Mouse (Mus musculus) liver, postnatal 0 days (tissue): ENCODE results near the gene Il33.

ENCODE experiments used
- CTCF ChIP-seq: sonication (generic); IDR thresholded peaks from 2 replicates; pipeline ENCODE4 v1.5.1; 2016; ENCODE audit warnings: antibody characterized with exemption, low read depth
- EP300 ChIP-seq: IDR thresholded peaks from 2 replicates; pipeline ENCODE4 v1.6.1; 2016; ENCODE audit warnings: antibody characterized with exemption, low read depth, mild to moderate bottlenecking

DNA sequence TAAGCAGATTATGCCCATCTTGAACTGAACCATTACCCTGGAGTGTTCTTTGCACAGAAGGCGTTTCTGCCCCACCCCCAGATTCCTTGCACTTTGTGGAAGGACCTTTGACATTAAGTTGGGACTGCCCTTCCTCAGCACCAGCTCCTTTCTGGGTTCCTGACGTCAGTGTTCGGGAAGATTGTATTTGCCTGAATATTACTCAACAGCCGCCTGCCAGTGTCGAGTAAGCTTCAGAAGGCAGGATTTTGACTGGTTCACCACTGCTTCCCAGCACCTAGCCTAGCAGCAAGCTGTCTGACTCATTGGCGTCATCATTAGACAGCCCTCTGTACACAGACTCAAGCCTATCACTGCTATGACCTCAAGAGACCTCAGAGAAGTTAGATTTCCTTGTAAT, 17.4 kb downstream of the Il33 start:
- TF ChIP-seq CTCF = no peak
- no peak for TF ChIP-seq EP300
